Mouse (Mus musculus) limb, embryonic 11.5 days (tissue): ENCODE measurements at regions not wholly inside any gene's neighbourhood (a gene's known extent, or its start where the extent isn't known, plus 50 kb on each side); places are given as distances from the start of the nearest gene placed in this dataset.

Experiments
- ATAC-seq: fragments of 200-750 bp; cut with Nextera tagmentation; 2 replicates; pipeline ENCODE4 v1.8.0; 2017; ENCODE audit warnings: low read depth; ENCODE audit not compliant: insufficient number of reproducible peaks, low FRiP score, low TSS enrichment
- DNase-seq: peaks from one replicate; pipeline ENCODE4 v3.0.0-alpha.2; 2015; ENCODE audit warnings: low spot score
- H3K27ac ChIP-seq: fragments of 300-500 bp; sonication (generic); replicated peaks from 2 replicates; pipeline ENCODE4 v1.5.1; 2014; ENCODE audit warnings: low read depth, mild to moderate bottlenecking, low read length
- H3K27me3 ChIP-seq: fragments of 300-500 bp; sonication (generic); 2 replicates; pipeline ENCODE4 v1.6.1; 2014; ENCODE audit warnings: mild to moderate bottlenecking, low read length, mixed read lengths; ENCODE audit not compliant: control insufficient read depth, insufficient read depth
- H3K36me3 ChIP-seq: fragments of 300-500 bp; sonication (generic); 2 replicates; pipeline ENCODE4 v1.6.1; 2014; ENCODE audit warnings: mild to moderate bottlenecking, low read length, moderate library complexity, mixed read lengths; ENCODE audit not compliant: control insufficient read depth, insufficient read depth
- H3K4me1 ChIP-seq: fragments of 300-500 bp; sonication (generic); 2 replicates; pipeline ENCODE4 v1.6.1; 2014; ENCODE audit warnings: low read length, mixed read lengths; ENCODE audit not compliant: control insufficient read depth, insufficient read depth
- H3K4me2 ChIP-seq: fragments of 300-500 bp; sonication (generic); 2 replicates; pipeline ENCODE4 v1.6.1; 2014; ENCODE audit warnings: low read depth, mild to moderate bottlenecking, moderate library complexity; ENCODE audit not compliant: severe bottlenecking
- H3K4me3 ChIP-seq: fragments of 300-500 bp; sonication (generic); 2 replicates; pipeline ENCODE4 v1.5.1; 2014; ENCODE audit warnings: low read depth, low read length
- H3K9ac ChIP-seq: fragments of 300-500 bp; sonication (generic); 2 replicates; pipeline ENCODE4 v1.6.1; 2014; ENCODE audit warnings: mild to moderate bottlenecking, low read length
- H3K9me3 ChIP-seq: fragments of 300-500 bp; sonication (generic); 2 replicates; pipeline ENCODE4 v1.6.1; 2016; ENCODE audit warnings: low read length; ENCODE audit not compliant: control insufficient read depth
- WGBS: fragments of 180-500 bp; shearing (Covaris S2); extraction: QIAGEN DNeasy Blood & Tissue Kit; methylation state at CpG from one replicate; pipeline ENCODE4 v1.1.7; 2014; 5-methylcytosine and 5-hydroxymethylcytosine counted together

GRCm38 (mm10) chr16:30677896-30678707 is 78.6 kb downstream of the Fam43a start:
- Histone ChIP-seq H3K9ac (no peak overlapping the region), H3K9me3 (no peaks in the 10 kb centered on the region), H3K27me3 (no peaks in the 10 kb centered on the region), H3K4me2 (no peak overlapping the region), H3K36me3 (no peaks in the 10 kb centered on the region), H3K27ac (no peak overlapping the region), H3K4me1 (no peaks in the 10 kb centered on the region), H3K4me3 (no peak overlapping the region)
- WGBS = 89% methylated on average over 7 of the region's 7 CpGs
- ATAC-seq (no peak), DNase-seq (no peak)

DNA sequence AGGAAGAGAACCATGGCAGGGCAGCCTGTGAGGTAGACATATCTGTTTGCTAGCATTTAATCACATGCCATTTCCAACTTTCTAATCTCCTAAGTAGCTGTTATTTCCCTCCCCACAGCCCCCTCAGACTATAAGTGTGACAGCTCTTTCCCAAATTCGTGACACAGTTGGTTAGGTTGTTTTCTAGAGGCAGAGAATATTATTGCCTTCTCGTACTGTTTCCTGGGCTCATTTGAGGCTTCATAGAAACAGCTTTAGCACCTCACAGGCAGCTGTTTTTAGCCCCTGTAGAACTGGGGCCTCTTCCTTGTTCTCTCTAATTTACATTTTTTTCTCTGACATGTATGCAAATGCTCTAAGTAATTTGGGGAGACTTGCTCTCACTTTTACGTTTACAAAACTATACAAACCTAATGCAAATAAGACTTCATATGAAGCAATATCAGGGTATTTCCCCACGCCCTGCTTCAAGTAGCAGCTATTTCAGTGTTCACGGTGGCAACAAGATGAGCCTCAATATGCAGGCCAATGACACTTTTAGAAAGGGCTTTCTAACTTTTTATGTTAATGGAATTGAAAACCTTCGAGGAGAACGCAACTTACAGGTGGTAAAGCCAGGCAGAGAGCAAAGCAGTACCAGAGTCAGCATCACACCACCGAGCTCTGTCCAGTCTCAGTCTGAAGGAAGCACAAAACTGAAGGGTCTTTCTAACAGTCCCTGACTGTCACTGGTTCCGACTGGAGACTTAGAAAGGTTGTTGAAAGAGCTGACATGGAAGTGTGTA is 79.4 kb downstream of the Fam43a start:
- WGBS = 85% methylated on average over 9 of the region's 9 CpGs
- Histone ChIP-seq H3K36me3 (no peaks in the 10 kb centered on the region), H3K4me1 (no peaks in the 10 kb centered on the region), H3K9ac (no peak overlapping the region), H3K27me3 (no peaks in the 10 kb centered on the region), H3K4me2 (no peak overlapping the region), H3K4me3 (no peak overlapping the region), H3K9me3 (no peaks in the 10 kb centered on the region), H3K27ac (no peak overlapping the region)
- DNase-seq (no peak), ATAC-seq (no peak)

DNA sequence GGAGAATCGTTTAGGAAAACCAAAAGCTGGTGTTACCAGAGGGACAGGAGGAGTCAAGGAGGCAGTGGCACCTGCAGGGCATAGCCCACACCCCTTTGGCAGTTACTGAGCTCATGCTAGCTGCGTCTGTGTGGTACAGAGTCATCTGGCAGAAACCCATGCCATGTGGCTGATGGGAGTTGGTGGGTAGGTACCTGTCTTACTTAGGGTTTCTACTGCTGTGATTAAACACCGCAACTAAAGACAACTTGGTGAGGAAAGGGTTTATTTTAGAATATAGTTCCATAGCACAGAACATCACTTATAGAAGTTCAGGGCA is 79.9 kb downstream of the Fam43a start:
- no peak overlapping the region for H3K4me3 ChIP-seq
- WGBS = 81% methylated on average over 3 of the region's 3 CpGs
- H3K27ac ChIP-seq = no peak overlapping the region
- no peak overlapping the region for H3K4me2 ChIP-seq
- no peaks in the 10 kb centered on the region for H3K27me3 ChIP-seq
- no peaks in the 10 kb centered on the region for H3K4me1 ChIP-seq
- H3K9me3 ChIP-seq = no peaks in the 10 kb centered on the region
- DNase-seq = no peak
- H3K9ac ChIP-seq = no peak overlapping the region
- no peaks in the 10 kb centered on the region for H3K36me3 ChIP-seq
- no peak for ATAC-seq

DNA sequence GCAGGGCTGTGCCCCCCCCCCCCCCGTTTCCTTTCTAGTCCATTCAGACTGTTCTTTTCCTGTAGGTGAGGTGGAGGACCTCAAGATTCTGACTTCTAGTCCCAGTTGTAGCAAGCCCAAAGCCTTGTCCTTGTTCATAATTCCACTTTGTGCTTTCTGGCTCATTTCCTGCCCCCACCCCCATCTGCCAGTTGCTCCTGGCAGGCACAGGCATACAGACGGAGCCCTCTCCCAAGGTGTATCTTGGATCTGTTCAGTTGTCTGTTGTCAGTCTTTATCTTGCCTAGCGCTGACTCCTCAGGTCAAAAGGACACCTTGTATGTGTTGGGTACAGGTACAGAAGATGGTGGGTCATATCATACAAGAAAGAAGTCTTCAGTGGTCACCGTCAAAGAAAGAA is 81.9 kb downstream of the Fam43a start:
- ATAC-seq = no peak

DNA sequence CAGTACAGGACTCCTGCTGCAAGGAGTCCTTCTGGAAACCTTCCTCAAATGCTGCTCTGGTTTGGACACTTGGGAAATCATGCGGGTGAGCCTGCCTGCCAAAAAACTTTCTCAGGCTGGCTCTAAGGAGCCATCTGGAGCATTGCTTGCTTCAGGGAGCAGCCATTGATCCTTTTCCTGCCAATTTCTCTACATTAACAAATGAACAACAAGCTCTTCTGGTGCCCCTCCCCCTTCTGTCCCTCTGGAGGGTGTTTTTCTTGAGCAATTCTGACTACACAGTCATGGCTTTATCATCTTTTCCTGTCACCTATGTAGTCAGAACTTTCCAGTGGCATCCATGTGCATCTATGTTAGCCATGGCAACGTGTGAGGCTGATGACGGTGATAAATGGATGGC is 84.5 kb downstream of the Fam43a start:
- no peak overlapping the region for H3K4me2 ChIP-seq
- no peaks in the 10 kb centered on the region for H3K4me1 ChIP-seq
- no peak overlapping the region for H3K9ac ChIP-seq
- no peak overlapping the region for H3K27ac ChIP-seq
- no peaks in the 10 kb centered on the region for H3K9me3 ChIP-seq
- H3K27me3 ChIP-seq = no peaks in the 10 kb centered on the region
- DNase-seq (no peak), ATAC-seq (no peak)
- no peaks in the 10 kb centered on the region for H3K36me3 ChIP-seq
- WGBS = 91% methylated on average over 3 of the region's 3 CpGs
- H3K4me3 ChIP-seq = no peak overlapping the region

More for the DNA sequence above, 81.9 kb downstream of the Fam43a start:
- Histone ChIP-seq H3K27ac (no peak overlapping the region), H3K27me3 (no peaks in the 10 kb centered on the region), H3K9me3 (no peaks in the 10 kb centered on the region), H3K9ac (no peak overlapping the region), H3K4me3 (no peak overlapping the region), H3K36me3 (no peaks in the 10 kb centered on the region), H3K4me2 (no peak overlapping the region), H3K4me1 (no peaks in the 10 kb centered on the region)
- WGBS = 76% methylated on average over 4 of the region's 4 CpGs
- DNase-seq = no peak

- Histone ChIP-seq H3K36me3 (no peaks in the 10 kb centered on the region), H3K27me3 (no peaks in the 10 kb centered on the region), H3K4me3 (no peak overlapping the region), H3K9me3 (no peaks in the 10 kb centered on the region), H3K9ac (no peak overlapping the region), H3K4me2 (no peak overlapping the region), H3K4me1 (no peaks in the 10 kb centered on the region), H3K27ac (no peak overlapping the region)
- DNase-seq (no peak), ATAC-seq (no peak)
- 77% methylated on average over 6 of the region's 6 CpGs for WGBS
These were observed 87.0 kb downstream of the Fam43a start for GRCm38 (mm10) chr16:30686536-30686935.

GRCm38 (mm10) chr16:30687225-30687624 is 87.7 kb downstream of the Fam43a start:
- DNase-seq = no peak
- Histone ChIP-seq H3K9ac (no peak overlapping the region), H3K4me2 (no peak overlapping the region), H3K27me3 (no peaks in the 10 kb centered on the region), H3K9me3 (no peaks in the 10 kb centered on the region), H3K27ac (no peak overlapping the region), H3K36me3 (no peaks in the 10 kb centered on the region), H3K4me1 (no peaks in the 10 kb centered on the region; the same call in 1 of the 2 replicates), H3K4me3 (no peak overlapping the region)
- ATAC-seq = no peak
- 86% methylated on average over 6 of the region's 6 CpGs for WGBS

DNA sequence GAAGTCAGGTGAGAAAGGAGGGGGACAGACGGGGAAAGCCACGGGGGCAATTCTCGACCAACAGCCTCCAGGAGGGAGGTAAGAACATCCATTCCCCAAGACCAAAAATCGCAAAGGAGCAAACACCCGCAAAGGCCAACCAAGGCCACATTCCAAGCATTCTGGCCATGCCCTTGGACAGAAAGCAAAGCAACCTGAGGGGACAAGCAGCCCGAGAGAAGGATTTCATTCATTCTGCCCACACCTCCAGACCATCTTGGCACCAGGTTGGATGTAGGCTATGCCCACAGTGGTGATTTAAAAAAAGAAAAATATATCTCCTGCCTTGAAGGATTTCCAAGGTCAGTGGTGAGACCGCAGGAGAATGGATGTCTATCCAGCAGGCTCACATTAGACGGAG is 88.2 kb downstream of the Fam43a start:
- WGBS = 88% methylated on average over 8 of the region's 8 CpGs
- Histone ChIP-seq H3K4me1 (peaks cover under 1% of the 10 kb centered on the region), H3K36me3 (no peaks in the 10 kb centered on the region), H3K9me3 (no peaks in the 10 kb centered on the region), H3K9ac (no peak overlapping the region), H3K4me3 (no peak overlapping the region), H3K4me2 (no peak overlapping the region), H3K27me3 (no peaks in the 10 kb centered on the region), H3K27ac (no peak overlapping the region)
- ATAC-seq = no peak
- no peak for DNase-seq
